ENCODE assay signal across 9 mouse cellular contexts in genomic region chr12:73908274-73909012, GRCm38 (mm10). TPM values are rescaled to one million over a fixed set of nuclear protein-coding genes. Genes with fewer than 3 reads are reported as not detected.
DNase-seq lines count a peak whose midpoint lies in the region; ATAC-seq and TF ChIP-seq lines count a peak whose summit lies in the region.
"Had no signal": no experiment of that assay in that cellular context is flagged by ENCODE, and none has a peak within 500 bp of the region (broad histone marks: within the 10 kb centered on the region; RNA-seq: fewer than 3 reads in every experiment).

No protein-coding gene starts in this region.

- under 1% methylated on average over 63 of the region's 76 CpGs for WGBS in hindbrain, postnatal 0 days

- H3K36me3 ChIP-seq in hindbrain, postnatal 0 days (ENCODE audit: insufficient read depth, low read length), result no peaks in the 10 kb centered on the region

- peak overlapping the region; percentile 97 for H3K4me3 ChIP-seq in hindbrain, postnatal 0 days (ENCODE audit: low read length)

- H3K27me3 ChIP-seq in hindbrain, postnatal 0 days (ENCODE audit: insufficient read depth, low read length), result no peaks in the 10 kb centered on the region

- peaks cover 8% of the 10 kb centered on the region; the same call in 1 of the 2 replicates for H3K4me1 ChIP-seq in hindbrain, postnatal 0 days (ENCODE audit: insufficient read depth, low read length)

- H3K27ac ChIP-seq in hindbrain, postnatal 0 days, result peak overlapping the region; percentile 99

- H3K9ac ChIP-seq in hindbrain, postnatal 0 days (replicated peaks; ENCODE audit: low read length), result peak overlapping the region; percentile 99

- intact Hi-C loops in left cerebral cortex, postnatal 10 days (cut with DNase I), result loop anchor here (5.0 to 10.0 kb wide), 2 partner anchors 201 to 344 kb away; no protein-coding TSS in a partner anchor

- H3K9me3 ChIP-seq in hindbrain, postnatal 0 days (ENCODE audit: low read length), result no peaks in the 10 kb centered on the region

- no peak for TF ChIP-seq CTCF in hindbrain, postnatal 0 days (IDR thresholded peaks at IDR 0.05; ENCODE audit: low read depth)

- peak; percentile 41 for DNase-seq in adipocyte (ENCODE audit: low spot score)
- peak; percentile 54 to 65 for DNase-seq in cerebellum, postnatal 36 days
- peak; percentile 9 to 45 for DNase-seq in gastrocnemius, adult 8-10 months (ENCODE audit: low spot score in 2 of 2)
- peak; percentile 77 for DNase-seq in hindbrain, postnatal 0 days (ENCODE audit: low spot score)
- peak; percentile 15 to 87 for DNase-seq in left cerebral cortex, postnatal 10 days (ENCODE audit: extremely low spot score in 1 of 2, low spot score in 2 of 2)
- DNase-seq in right cerebral cortex, postnatal 14 days, result peak; percentile 51
- DNase-seq in urinary bladder, postnatal 4 days (ENCODE audit: low spot score in 2 of 2), result peak; percentile 61 to 68

- peak overlapping the region; percentile 79 for H3K4me2 ChIP-seq in hindbrain, postnatal 0 days (ENCODE audit: low read depth, low read length)

- ATAC-seq in hindbrain, postnatal 0 days, result peak; percentile 64
- ATAC-seq in megakaryocyte, adult 5-6 weeks (ENCODE audit: poor library complexity, severe bottlenecking), result peak; percentile 28

RNA-seq across cellular contexts. Expression of gene Hif1a, which starts 7.3 kb away (rescaled TPM):
- total RNA-seq in gastrocnemius, adult 8-10 months (2022), result 10 to 100 TPM; 13.1 to 16.9 (median 13.7) TPM
- 95.3 and 109 TPM in 2 replicates for total RNA-seq in hindbrain, postnatal 0 days (2014; rRNA removed)
- 62.1 and 66.5 TPM in 2 replicates for polyA plus RNA-seq in hindbrain, postnatal 0 days (2015; fragmentation: Nextera tagmentation; extraction: Ambion mirVana)
- 10 to 100 TPM; 75.2 to 84.5 TPM for total RNA-seq in left cerebral cortex, postnatal 10 days (2021)
- 68.4 and 70.9 TPM in 2 replicates for total RNA-seq in megakaryocyte, adult 5-6 weeks (2015)
- 85.4 and 89.4 TPM in 2 replicates for total RNA-seq in megakaryocyte, adult 5-6 weeks (2017)

RNA-seq across cellular contexts. Expression of gene Gm49321, which starts 29.0 kb away (rescaled TPM):
- total RNA-seq in gastrocnemius, adult 8-10 months (2022), result 1 to 10 TPM; 2.5 to 3.7 (median 3.3) TPM
- total RNA-seq in hindbrain, postnatal 0 days (2014; rRNA removed), result not detected in 2 replicates
- polyA plus RNA-seq in hindbrain, postnatal 0 days (2015; fragmentation: Nextera tagmentation; extraction: Ambion mirVana), result 12.8 and 14.8 TPM in 2 replicates
- total RNA-seq in left cerebral cortex, postnatal 10 days (2021), result 10 to 100 TPM; 10.9 to 11.3 TPM
- total RNA-seq in megakaryocyte, adult 5-6 weeks (2015), result 1.2 and 3.2 TPM in 2 replicates
- total RNA-seq in megakaryocyte, adult 5-6 weeks (2017), result not detected in 2 replicates
- total RNA-seq: neutrophil, adult 5-6 weeks had no signal

RNA-seq across cellular contexts. Expression of gene Snapc1, which starts 55.8 kb away (rescaled TPM):
- 1 to 10 TPM; 3.2 to 6.3 (median 4.6) TPM for total RNA-seq in gastrocnemius, adult 8-10 months (2022)
- total RNA-seq in hindbrain, postnatal 0 days (2014; rRNA removed), result 11.1 and 12.8 TPM in 2 replicates
- 21.4 and 22.9 TPM in 2 replicates for polyA plus RNA-seq in hindbrain, postnatal 0 days (2015; fragmentation: Nextera tagmentation; extraction: Ambion mirVana)
- total RNA-seq in left cerebral cortex, postnatal 10 days (2021), result 10 to 100 TPM; 31.6 to 35.3 TPM
- 5.9 and 7.3 TPM in 2 replicates for total RNA-seq in megakaryocyte, adult 5-6 weeks (2015)
- total RNA-seq in megakaryocyte, adult 5-6 weeks (2017), result 10.1 and 23.8 TPM in 2 replicates

Comparison
In these comparisons a context has a peak if more than half of its experiments do, and no peak if none do; other contexts are left out.
1. Peak in every context shown above with its lines: DNase-seq, ATAC-seq, H3K4me3 ChIP-seq and H3K27ac ChIP-seq.
2. DNase-seq: peak in every context shown above with its lines; median percentile 77 in hindbrain, postnatal 0 days; 64 in urinary bladder, postnatal 4 days; 60 in cerebellum, postnatal 36 days; 51 in left cerebral cortex, postnatal 10 days; 51 in right cerebral cortex, postnatal 14 days; 41 in adipocyte; 27 in gastrocnemius, adult 8-10 months.